Mouse (Mus musculus): ENCODE measurements at regions not wholly inside any gene's neighbourhood (a gene's known extent, or its start where the extent isn't known, plus 50 kb on each side); places are given as distances from the start of the nearest gene placed in this dataset.

- H3K4me1 ChIP-seq, result peaks cover 10% of the 10 kb centered on the region; the same call in 1 of the 2 replicates
- H3K9me3 ChIP-seq, result no peaks in the 10 kb centered on the region
- no peak overlapping the region for H3K27ac ChIP-seq (replicated peaks)
- 59% methylated on average over 4 of the region's 4 CpGs for WGBS
- peaks cover 33% of the 10 kb centered on the region for H3K27me3 ChIP-seq (replicated peaks)
- no peak overlapping the region for H3K4me3 ChIP-seq
- H3K4me2 ChIP-seq, result no peak overlapping the region
- ATAC-seq (ENCODE audit: extremely low read depth, insufficient number of reproducible peaks, low FRiP score, low TSS enrichment), result no peak
- no peak overlapping the region for H3K9ac ChIP-seq
- H3K36me3 ChIP-seq, result no peaks in the 10 kb centered on the region
Measured at GRCm38 (mm10) chr11:112951421-112951820, 169.4 kb downstream of the Sox9 start.

- H3K9me3 ChIP-seq, result no peaks in the 10 kb centered on the region
- H3K27ac ChIP-seq (replicated peaks), result no peak overlapping the region
- 72% methylated on average over 10 of the region's 10 CpGs for WGBS
- H3K4me1 ChIP-seq, result peaks cover 10% of the 10 kb centered on the region; the same call in 1 of the 2 replicates
- no peak overlapping the region for H3K9ac ChIP-seq
- ATAC-seq (ENCODE audit: extremely low read depth, insufficient number of reproducible peaks, low FRiP score, low TSS enrichment), result no peak
- no peak overlapping the region for H3K4me3 ChIP-seq
- H3K36me3 ChIP-seq, result no peaks in the 10 kb centered on the region
- peaks cover 35% of the 10 kb centered on the region for H3K27me3 ChIP-seq (replicated peaks)
- H3K4me2 ChIP-seq, result no peak overlapping the region
Measured at GRCm38 (mm10) chr11:112952356-112952755, 170.3 kb downstream of the Sox9 start.

DNA sequence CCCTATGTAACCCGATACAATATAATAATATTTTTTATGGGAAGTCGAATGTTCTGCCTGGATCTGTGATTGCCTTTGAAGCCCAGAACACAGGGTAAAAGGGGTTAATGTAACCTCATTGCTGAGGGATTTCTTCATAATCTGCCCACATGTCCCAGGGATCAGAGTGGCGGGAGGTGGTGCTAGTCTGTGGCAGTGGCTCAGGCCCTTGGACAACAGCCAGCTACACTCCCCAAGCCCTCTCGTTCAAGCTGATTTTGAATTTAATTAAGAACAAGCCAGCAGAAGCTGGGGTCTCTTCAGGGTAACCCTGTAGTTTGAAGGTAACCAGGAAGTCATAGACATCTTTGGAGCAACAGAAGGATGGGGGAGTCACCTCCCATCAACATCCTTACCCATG, 171.5 kb downstream of the Sox9 start:
- Histone ChIP-seq H3K27me3 (replicated peaks) (peaks cover 43% of the 10 kb centered on the region), H3K36me3 (no peaks in the 10 kb centered on the region), H3K9ac (no peak overlapping the region), H3K4me3 (no peak overlapping the region), H3K4me1 (peaks cover 10% of the 10 kb centered on the region; the same call in 1 of the 2 replicates), H3K4me2 (no peak overlapping the region), H3K9me3 (no peaks in the 10 kb centered on the region), H3K27ac (replicated peaks) (no peak overlapping the region)
- no peak for ATAC-seq (ENCODE audit: extremely low read depth, insufficient number of reproducible peaks, low FRiP score, low TSS enrichment)
- 45% methylated on average over 4 of the region's 4 CpGs for WGBS

DNA sequence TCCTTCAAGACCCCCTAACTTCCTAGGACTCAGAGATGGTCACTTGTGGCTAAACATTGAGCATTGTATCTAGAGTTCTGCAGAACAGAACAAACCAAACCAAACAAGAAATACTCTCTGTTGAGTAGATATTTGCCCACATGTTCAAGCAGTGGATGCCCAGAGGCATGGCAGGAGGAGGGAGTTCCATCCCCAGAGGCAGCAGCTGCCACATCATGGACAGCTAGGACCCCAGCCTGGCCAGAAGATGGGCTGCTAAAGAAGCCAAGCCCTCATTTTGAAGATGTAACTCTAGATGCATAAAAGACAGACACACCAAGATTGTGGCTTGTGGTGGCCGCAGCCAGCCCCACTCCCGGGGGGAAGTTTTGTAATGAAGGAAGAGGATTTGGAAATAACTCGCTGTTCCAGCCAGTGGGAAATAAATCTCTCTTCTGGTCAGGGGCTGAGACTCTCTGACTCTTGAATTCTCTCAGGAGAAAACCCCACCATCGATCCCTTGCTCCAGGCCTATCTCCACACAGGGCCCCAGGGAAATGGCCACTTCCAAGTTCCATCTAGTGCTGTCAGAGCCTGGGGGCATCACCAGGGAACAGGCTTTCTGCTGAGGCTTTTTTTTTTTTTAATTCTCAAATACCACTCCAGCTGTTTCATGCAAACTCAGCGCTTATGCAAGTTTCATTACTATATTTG, 174.9 kb downstream of the Sox9 start:
- ATAC-seq (ENCODE audit: extremely low read depth, insufficient number of reproducible peaks, low FRiP score, low TSS enrichment), result no peak
- Histone ChIP-seq H3K27me3 (replicated peaks) (peaks cover 62% of the 10 kb centered on the region), H3K27ac (replicated peaks) (no peak overlapping the region), H3K4me1 (peaks cover 13% of the 10 kb centered on the region; the same call in 1 of the 2 replicates), H3K4me3 (no peak overlapping the region), H3K4me2 (no peak overlapping the region), H3K9ac (no peak overlapping the region), H3K9me3 (no peaks in the 10 kb centered on the region), H3K36me3 (no peaks in the 10 kb centered on the region)
- 58% methylated on average over 5 of the region's 5 CpGs for WGBS

- H3K9ac ChIP-seq, result 0 out of 2 replicates have a peak overlapping the region, but pooled peaks have one; percentile 14
- peaks cover 68% of the 10 kb centered on the region for H3K27me3 ChIP-seq (replicated peaks)
- no peak for ATAC-seq (ENCODE audit: extremely low read depth, insufficient number of reproducible peaks, low FRiP score, low TSS enrichment)
- 8% methylated on average over 5 of the region's 5 CpGs for WGBS
- H3K36me3 ChIP-seq, result no peaks in the 10 kb centered on the region
- no peak overlapping the region for H3K4me3 ChIP-seq
- no peaks in the 10 kb centered on the region for H3K9me3 ChIP-seq
- no peak overlapping the region for H3K4me2 ChIP-seq
- no peak overlapping the region for H3K27ac ChIP-seq (replicated peaks)
- peaks cover 3% of the 10 kb centered on the region; the same call in 1 of the 2 replicates for H3K4me1 ChIP-seq
Measured at GRCm38 (mm10) chr11:112959609-112960008, 177.6 kb downstream of the Sox9 start.

- Histone ChIP-seq H3K9ac (no peak overlapping the region), H3K27ac (replicated peaks) (no peak overlapping the region), H3K4me3 (no peak overlapping the region), H3K4me1 (peaks cover 15% of the 10 kb centered on the region), H3K9me3 (no peaks in the 10 kb centered on the region), H3K4me2 (no peak overlapping the region), H3K27me3 (replicated peaks) (peaks cover 54% of the 10 kb centered on the region), H3K36me3 (no peaks in the 10 kb centered on the region)
- no peak for ATAC-seq (ENCODE audit: extremely low read depth, insufficient number of reproducible peaks, low FRiP score, low TSS enrichment)
- WGBS, result 59% methylated on average over 8 of the region's 8 CpGs
Measured at GRCm38 (mm10) chr11:112973286-112973685, 191.3 kb downstream of the Sox9 start.

DNA sequence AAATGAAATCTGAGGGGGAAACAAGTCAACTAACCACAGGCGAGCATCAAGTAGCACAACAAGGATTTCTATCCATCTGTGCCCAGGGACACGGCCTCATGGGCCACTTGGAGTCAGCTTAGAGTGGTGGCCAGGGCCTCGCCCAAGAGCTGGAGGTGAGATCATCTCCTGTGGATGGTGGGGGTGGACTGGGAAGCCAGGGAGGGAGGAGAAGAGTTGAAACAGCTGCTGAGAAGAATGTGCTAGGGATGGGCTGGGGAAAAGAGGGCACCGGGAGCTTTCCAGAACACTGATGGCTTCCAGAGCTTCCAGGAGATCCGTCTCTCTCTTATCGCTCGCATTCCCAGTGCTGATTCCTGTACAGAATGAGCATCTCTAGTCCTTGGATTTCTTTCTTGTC, 192.9 kb downstream of the Sox9 start:
- H3K9me3 ChIP-seq, result no peaks in the 10 kb centered on the region
- no peak overlapping the region for H3K9ac ChIP-seq
- 62% methylated on average over 7 of the region's 7 CpGs for WGBS
- no peaks in the 10 kb centered on the region for H3K36me3 ChIP-seq
- no peak for ATAC-seq (ENCODE audit: extremely low read depth, insufficient number of reproducible peaks, low FRiP score, low TSS enrichment)
- peaks cover 29% of the 10 kb centered on the region for H3K4me1 ChIP-seq
- no peak overlapping the region for H3K27ac ChIP-seq (replicated peaks)
- no peak overlapping the region for H3K4me3 ChIP-seq
- H3K4me2 ChIP-seq, result no peak overlapping the region
- peaks cover 49% of the 10 kb centered on the region for H3K27me3 ChIP-seq (replicated peaks)

GRCm38 (mm10) chr11:112976914-112977785, 195.1 kb downstream of the Sox9 start:
- Histone ChIP-seq H3K9ac (no peak overlapping the region), H3K4me3 (no peak overlapping the region), H3K9me3 (no peaks in the 10 kb centered on the region), H3K27me3 (replicated peaks) (peaks cover 68% of the 10 kb centered on the region), H3K4me1 (peaks cover 29% of the 10 kb centered on the region), H3K4me2 (no peak overlapping the region), H3K36me3 (no peaks in the 10 kb centered on the region), H3K27ac (replicated peaks) (no peak overlapping the region)
- no peak for ATAC-seq (ENCODE audit: extremely low read depth, insufficient number of reproducible peaks, low FRiP score, low TSS enrichment)
- WGBS, result 22% methylated on average over 12 of the region's 12 CpGs

GRCm38 (mm10) chr11:112978884-112979283, 196.9 kb downstream of the Sox9 start:
- Histone ChIP-seq H3K36me3 (no peaks in the 10 kb centered on the region), H3K4me3 (no peak overlapping the region), H3K27me3 (replicated peaks) (peaks cover 71% of the 10 kb centered on the region), H3K4me1 (peaks cover 38% of the 10 kb centered on the region), H3K9ac (no peak overlapping the region), H3K9me3 (no peaks in the 10 kb centered on the region), H3K27ac (replicated peaks) (peak overlapping the region; percentile 61), H3K4me2 (peak overlapping the region; percentile 25)
- no peak for ATAC-seq (ENCODE audit: extremely low read depth, insufficient number of reproducible peaks, low FRiP score, low TSS enrichment)
- WGBS, result 5% methylated on average over 6 of the region's 6 CpGs

- no peaks in the 10 kb centered on the region for H3K36me3 ChIP-seq
- peaks cover 38% of the 10 kb centered on the region for H3K4me1 ChIP-seq
- no peaks in the 10 kb centered on the region for H3K9me3 ChIP-seq
- H3K27me3 ChIP-seq (replicated peaks), result peaks cover 70% of the 10 kb centered on the region
- H3K9ac ChIP-seq, result no peak overlapping the region
- no peak for ATAC-seq (ENCODE audit: extremely low read depth, insufficient number of reproducible peaks, low FRiP score, low TSS enrichment)
- WGBS, result 47% methylated on average over 10 of the region's 10 CpGs
- peak overlapping the region; percentile 61; the same call in 1 of the 2 replicates for H3K27ac ChIP-seq (replicated peaks)
- 0 out of 2 replicates have a peak overlapping the region, but pooled peaks have one; percentile 25 for H3K4me2 ChIP-seq
- H3K4me3 ChIP-seq, result no peak overlapping the region
Measured at GRCm38 (mm10) chr11:112979413-112979812, 197.4 kb downstream of the Sox9 start.

GRCm38 (mm10) chr11:112982165-112982801, 200.3 kb downstream of the Sox9 start:
- H3K27me3 ChIP-seq (replicated peaks), result peaks cover 70% of the 10 kb centered on the region
- no peak overlapping the region for H3K4me2 ChIP-seq
- no peaks in the 10 kb centered on the region for H3K36me3 ChIP-seq
- H3K27ac ChIP-seq (replicated peaks), result no peak overlapping the region
- no peak for ATAC-seq (ENCODE audit: extremely low read depth, insufficient number of reproducible peaks, low FRiP score, low TSS enrichment)
- peaks cover 33% of the 10 kb centered on the region for H3K4me1 ChIP-seq
- H3K4me3 ChIP-seq, result no peak overlapping the region
- no peaks in the 10 kb centered on the region for H3K9me3 ChIP-seq
- no peak overlapping the region for H3K9ac ChIP-seq
- 67% methylated on average over 11 of the region's 11 CpGs for WGBS
